Mouse (Mus musculus) liver, adult (tissue): ENCODE data around the gene Hist1h2ae.
"Not testable (repeated sequence)": the region's sequence is repeated elsewhere in the genome, so short reads cannot be mapped to it uniquely, and the experiment has no call there.

ENCODE experiments used
- GATA4 ChIP-seq: IDR thresholded peaks from 2 replicates; pipeline ENCODE4 v1.6.1; 2014; ENCODE audit warnings: mild to moderate bottlenecking, low read length; ENCODE audit not compliant: insufficient replicate concordance

The Hist1h2ae gene

DNA sequence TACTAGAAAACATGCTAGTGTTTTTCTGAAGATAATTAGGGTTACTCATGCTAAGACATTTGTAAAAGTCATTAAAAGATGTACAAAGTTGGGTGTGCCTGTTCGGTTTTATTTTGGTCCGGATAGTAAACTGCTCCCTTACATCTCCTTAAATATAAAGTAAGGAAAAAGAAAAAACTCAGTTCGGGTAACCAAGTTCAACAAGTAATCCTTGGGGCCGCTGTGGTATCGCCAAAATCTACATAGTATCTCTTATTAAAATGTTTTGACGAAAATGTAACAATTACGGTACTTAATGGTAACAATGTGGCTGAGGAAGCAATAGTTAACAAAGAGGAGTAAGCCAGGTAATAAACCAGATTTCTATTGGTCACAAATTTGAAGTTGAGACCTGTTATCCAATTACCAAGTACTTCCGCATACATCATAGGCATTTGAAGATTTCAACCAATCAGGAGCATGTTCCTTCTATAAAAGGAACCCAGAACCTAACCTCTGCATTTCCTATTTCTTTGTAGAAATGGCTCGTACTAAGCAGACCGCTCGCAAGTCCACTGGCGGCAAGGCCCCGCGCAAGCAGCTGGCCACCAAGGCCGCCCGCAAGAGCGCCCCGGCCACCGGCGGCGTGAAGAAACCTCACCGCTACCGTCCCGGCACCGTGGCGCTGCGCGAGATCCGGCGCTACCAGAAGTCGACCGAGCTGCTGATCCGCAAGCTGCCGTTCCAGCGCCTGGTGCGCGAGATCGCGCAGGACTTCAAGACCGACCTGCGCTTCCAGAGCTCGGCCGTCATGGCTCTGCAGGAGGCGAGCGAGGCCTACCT, 26.8 kb downstream of the Hist1h2ae start, which contains the start of gene Hist1h3f:
TSS of gene Hist1h3f (plus strand) at position 88 of the 822 bp plus-strand sequence.
- no peak for TF ChIP-seq GATA4

- TF ChIP-seq GATA4: not testable (repeated sequence)
Observed at GRCm38 (mm10) chr13:23542999-23543607, 27.9 kb downstream of the Hist1h2ae start, which contains the start of gene Hist1h2bh. Gene Hist1h2bh, minus strand, starts transcription at chr13:23543392.

DNA sequence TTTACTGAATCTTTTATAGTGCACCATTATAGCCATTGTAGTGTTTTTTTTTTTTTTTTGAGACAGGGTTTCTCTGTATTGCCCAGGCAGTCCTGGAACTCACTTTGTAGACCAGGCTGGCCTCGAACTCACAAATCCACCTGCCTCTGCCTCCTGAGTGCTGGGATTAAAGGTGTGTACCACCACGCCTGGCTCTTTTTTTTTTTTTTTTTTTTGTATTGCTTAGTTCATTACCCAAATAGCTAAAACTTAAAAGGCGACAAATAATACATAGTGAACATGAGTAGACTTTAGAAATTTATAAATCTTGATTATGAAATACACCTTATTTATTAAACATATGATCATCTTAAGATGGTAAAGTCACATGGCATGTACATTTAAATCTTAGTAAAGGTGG, 29.5 kb downstream of the Hist1h2ae start:
- TF ChIP-seq GATA4: no peak

DNA sequence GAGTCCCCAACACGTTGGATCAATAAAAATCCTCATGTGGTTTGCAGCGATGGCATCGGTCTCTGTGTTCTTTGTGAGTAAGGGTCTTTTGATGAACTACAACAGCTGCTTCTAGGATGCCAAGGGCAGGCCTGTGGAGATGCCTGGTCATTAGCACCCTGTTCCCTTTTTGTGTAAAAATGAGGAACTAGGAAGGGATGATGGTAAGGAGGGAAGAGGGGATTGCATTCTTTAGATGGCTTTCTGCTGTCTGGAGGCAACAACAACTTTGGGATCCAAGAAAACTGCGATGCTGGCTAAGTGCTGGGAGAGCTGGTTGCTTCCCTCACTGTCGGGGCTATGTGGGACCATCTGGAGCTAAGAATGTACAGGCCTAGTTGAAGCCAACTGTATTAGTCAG, 32.8 kb downstream of the Hist1h2ae start:
- TF ChIP-seq GATA4: no peak

DNA sequence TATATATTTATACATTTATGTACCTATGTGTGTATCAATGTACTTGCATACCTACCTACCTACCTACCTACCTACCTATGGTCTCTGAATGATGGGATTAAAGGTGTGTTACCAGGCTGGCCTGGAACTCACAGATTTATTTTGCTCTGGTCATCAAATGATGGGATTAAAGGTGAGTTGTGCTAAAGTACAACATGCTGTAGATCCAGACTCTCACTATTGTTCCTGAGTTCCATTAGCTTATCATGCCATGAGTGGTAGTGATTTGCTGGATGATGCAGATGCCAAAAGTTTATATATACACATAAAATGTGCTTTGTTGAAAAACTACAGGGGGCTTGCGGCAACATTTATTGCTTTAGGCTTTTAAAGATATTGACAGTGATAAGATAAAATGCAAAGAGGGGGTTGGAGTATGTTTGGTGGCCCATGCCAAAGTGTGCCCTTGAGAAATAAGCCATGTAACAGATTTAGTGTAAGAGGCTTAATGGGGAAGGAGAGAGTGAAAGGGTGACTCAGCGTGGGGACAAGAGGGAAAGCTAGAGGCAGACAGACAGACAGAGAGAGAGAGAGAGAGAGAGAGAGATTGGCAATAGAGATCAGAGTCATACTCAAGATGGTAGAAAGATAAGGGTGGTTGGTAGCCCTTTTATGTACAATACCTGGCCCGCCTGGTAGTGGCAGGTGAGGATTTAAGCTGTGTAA, 33.9 kb downstream of the Hist1h2ae start:
- no peak for TF ChIP-seq GATA4

GRCm38 (mm10) chr13:23536076-23536822, 34.8 kb downstream of the Hist1h2ae start:
- TF ChIP-seq GATA4: no peak

DNA sequence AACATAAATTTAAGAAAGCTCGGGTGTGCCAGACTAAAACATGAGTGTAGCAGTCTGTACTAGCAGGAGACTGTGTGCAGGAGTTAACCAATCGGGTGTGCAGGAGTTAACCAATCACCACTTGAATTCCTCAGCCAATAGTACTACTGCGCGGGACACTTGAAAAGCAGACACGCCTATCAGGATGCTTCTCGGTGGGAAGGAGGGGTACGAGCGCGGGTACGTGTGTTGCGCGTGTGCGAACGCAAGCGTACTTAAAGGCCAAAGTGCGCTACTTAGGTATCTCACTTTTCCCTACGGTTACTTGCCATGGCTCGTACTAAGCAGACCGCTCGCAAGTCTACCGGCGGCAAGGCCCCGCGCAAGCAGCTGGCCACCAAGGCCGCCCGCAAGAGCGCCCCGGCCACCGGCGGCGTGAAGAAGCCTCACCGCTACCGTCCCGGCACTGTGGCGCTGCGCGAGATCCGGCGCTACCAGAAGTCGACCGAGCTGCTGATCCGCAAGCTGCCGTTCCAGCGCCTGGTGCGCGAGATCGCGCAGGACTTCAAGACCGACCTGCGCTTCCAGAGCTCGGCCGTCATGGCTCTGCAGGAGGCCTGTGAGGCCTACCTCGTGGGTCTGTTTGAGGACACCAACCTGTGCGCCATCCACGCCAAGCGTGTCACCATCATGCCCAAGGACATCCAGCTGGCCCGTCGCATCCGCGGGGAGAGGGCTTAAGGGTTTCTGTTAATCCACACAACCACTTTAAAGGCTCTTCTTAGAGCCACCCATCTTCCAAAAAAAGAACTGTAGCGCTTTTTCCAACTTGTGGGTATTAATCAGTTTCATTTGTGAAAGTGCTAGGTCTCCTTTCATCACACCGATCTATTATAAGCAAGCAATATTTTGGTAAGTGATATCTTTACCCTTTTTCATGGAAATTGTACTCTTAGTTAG, 35.6 kb downstream of the Hist1h2ae start, which contains the start of gene Hist1h3g:
TSS of gene Hist1h3g (plus strand) at position 286 of the 939 bp plus-strand sequence.
- not testable (repeated sequence) for TF ChIP-seq GATA4

GRCm38 (mm10) chr13:23534368-23535131, 36.5 kb downstream of the Hist1h2ae start:
- TF ChIP-seq GATA4: no peak

DNA sequence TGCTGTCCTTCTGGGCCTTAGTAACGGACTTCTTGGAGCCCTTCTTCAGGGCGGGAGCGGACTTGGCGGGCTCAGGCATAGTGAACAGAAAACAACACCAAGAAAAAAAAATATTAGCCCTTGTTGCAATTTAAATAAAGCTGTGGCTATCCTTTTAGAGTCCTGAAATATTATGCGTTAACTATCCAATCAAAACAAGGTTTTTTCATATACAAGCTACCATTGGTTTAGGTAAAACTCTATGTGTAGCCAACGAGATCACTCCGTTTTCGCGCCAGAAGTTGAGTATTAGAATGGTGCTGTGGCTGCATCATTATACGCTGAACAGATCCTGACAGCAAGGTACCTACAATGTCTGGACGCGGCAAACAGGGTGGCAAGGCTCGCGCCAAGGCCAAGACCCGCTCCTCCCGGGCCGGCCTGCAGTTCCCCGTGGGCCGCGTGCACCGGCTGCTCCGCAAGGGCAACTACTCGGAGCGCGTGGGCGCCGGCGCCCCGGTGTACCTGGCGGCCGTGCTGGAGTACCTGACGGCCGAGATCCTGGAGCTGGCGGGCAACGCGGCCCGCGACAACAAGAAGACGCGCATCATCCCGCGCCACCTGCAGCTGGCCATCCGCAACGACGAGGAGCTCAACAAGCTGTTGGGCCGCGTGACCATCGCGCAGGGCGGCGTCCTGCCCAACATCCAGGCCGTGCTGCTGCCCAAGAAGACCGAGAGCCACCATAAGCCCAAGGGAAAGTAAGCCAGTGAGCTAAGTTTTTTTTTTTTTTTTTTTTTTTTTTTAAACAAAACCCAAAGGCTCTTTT, 37.3 kb downstream of the Hist1h2ae start, which contains the start of gene Hist1h2af:
TSS of gene Hist1h2af (plus strand) at position 347 of the 808 bp plus-strand sequence.
- not testable (repeated sequence) for TF ChIP-seq GATA4

DNA sequence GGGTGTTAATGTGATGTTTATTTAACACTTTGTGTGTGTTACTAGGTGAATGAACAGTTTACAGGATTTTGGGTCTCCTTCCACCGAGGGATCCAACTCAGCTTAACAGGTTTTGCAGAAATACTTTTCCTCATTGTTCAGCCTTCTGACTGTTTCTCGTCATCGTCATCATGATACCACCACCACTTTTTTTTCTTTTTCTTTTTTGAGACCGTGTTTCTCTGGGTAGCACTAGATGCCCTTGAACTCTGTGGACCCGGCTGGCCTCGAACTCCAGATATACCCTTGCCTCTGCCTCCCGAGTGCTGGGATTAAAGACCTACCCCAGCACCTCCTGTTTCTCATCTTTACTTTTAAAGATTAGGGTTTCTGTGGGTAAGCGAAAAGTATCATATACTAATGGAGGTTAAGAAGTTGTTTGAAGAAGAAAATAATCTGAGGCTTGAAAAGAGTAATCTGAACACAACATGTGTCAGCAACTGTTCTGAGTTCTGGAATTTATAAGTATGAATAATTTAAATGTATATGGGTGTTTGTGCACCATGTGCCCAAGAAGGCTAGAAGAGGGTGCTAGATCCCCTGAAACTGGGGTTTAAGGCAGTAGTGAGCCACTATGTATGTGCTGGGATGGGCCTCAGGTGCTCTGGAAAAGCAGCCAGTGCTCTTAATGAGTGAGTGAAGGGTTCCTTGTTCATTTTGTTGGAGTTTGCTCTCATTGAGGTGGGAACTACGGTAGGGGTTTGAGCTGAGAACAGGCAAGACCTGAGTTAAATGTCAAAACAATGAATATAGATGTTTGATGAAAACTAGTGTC, 38.6 kb downstream of the Hist1h2ae start:
- TF ChIP-seq GATA4: no peak

- TF ChIP-seq GATA4: no peak; the same call in 1 of the 2 replicates
Observed at GRCm38 (mm10) chr13:23530901-23531875, 39.8 kb downstream of the Hist1h2ae start, which contains the start of gene Hist1h4h. Gene Hist1h4h, plus strand, starts transcription at chr13:23531050.
